Mouse (Mus musculus): ENCODE measurements around the gene Iqgap2. TPM values are rescaled to one million over a fixed set of nuclear protein-coding genes. Genes with fewer than 3 reads are reported as not detected.

Gene Iqgap2
- polyA plus RNA-seq, 1 experiment = 12.5 TPM

DNA sequence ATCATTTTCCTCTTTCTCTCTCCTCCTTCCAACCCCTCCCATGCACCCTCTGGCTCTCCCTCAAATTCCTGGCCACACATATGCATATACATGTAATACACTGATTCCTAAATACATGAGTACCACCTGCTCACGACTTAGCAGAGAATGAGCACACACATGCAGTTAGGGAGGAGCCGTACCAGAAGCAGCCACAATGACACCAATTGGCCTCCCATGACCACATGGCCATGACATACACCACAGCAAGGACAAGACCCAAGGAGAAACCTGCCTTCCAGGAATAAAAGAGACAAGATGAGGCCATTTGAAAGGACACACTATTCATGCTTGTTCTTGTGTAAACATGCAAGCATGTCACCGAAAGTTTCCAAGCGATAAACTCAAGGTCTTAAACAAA, 72.8 kb downstream of the Iqgap2 start:
- H3K4me3 ChIP-seq (ENCODE audit: insufficient read depth, low read depth, low read length) = no peak overlapping the region
- no peaks in the 10 kb centered on the region for H3K4me1 ChIP-seq (ENCODE audit: control insufficient read depth, insufficient read depth, low read length)
- no peaks in the 10 kb centered on the region for H3K36me3 ChIP-seq (ENCODE audit: control insufficient read depth, insufficient read depth, low read length)
- WGBS = 92% methylated on average over 4 of the region's 4 CpGs
- H3K27ac ChIP-seq (ENCODE audit: insufficient read depth, low read depth, low read length) = no peak overlapping the region
- no peaks in the 10 kb centered on the region for H3K27me3 ChIP-seq (replicated peaks; ENCODE audit: control insufficient read depth, insufficient read depth, low read length)
- no peak for DNase-seq
- TF ChIP-seq POLR2A (IDR thresholded peaks at IDR 0.05; ENCODE audit: low read depth, low read length) (no peak), CTCF (conservative IDR thresholded peaks at IDR 0.05; ENCODE audit: insufficient read depth, insufficient read length, low read depth, low read length) (no peak)

DNA sequence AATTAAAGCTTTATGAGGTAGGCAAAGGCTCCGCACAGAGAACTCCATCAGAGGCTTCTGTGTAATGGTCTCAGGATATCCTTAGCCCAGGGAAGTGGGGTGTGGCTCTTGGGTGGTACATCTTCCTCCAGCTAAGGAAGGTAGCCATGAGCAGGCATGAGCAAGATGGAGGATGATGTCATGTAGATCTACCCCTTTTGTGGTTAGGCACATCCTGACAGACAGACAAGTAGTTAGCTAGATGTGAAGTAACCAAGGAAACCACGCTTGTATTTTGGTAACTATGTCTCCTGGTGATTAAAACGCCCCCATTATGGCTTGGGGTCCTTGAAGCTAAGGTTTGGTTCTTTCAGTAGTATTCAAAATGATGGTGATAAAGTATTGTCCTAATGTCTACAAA, 78.1 kb downstream of the Iqgap2 start:
- WGBS = 88% methylated on average over 3 of the region's 3 CpGs
- no peak for DNase-seq
- Histone ChIP-seq H3K36me3 (ENCODE audit: control insufficient read depth, insufficient read depth, low read length) (no peaks in the 10 kb centered on the region), H3K4me3 (ENCODE audit: insufficient read depth, low read depth, low read length) (no peak overlapping the region), H3K27ac (ENCODE audit: insufficient read depth, low read depth, low read length) (no peak overlapping the region), H3K27me3 (replicated peaks; ENCODE audit: control insufficient read depth, insufficient read depth, low read length) (no peaks in the 10 kb centered on the region), H3K4me1 (ENCODE audit: control insufficient read depth, insufficient read depth, low read length) (no peaks in the 10 kb centered on the region)
- no peak for TF ChIP-seq POLR2A (IDR thresholded peaks at IDR 0.05; ENCODE audit: low read depth, low read length)
- no peak for TF ChIP-seq CTCF (conservative IDR thresholded peaks at IDR 0.05; ENCODE audit: insufficient read depth, insufficient read length, low read depth, low read length)

DNA sequence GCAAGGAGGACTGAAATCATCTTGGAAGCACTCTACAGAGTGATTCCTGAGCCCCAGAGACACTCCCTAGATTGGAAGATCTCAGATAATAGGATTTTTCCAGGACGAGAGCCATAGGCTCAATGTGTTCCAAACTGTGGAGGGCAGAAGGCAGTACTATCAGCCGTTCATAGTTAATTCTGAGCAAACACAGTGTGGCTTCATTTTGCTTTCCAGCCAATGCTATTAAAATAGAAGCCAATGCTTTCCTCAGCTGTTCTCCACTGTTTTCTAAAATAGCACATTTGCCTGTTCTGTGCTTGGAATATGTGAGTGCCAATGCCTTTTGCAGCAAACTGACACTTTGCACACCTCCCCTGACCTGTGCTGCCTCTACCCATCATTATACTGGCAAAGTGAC, 80.9 kb downstream of the Iqgap2 start:
- no peak for DNase-seq

DNA sequence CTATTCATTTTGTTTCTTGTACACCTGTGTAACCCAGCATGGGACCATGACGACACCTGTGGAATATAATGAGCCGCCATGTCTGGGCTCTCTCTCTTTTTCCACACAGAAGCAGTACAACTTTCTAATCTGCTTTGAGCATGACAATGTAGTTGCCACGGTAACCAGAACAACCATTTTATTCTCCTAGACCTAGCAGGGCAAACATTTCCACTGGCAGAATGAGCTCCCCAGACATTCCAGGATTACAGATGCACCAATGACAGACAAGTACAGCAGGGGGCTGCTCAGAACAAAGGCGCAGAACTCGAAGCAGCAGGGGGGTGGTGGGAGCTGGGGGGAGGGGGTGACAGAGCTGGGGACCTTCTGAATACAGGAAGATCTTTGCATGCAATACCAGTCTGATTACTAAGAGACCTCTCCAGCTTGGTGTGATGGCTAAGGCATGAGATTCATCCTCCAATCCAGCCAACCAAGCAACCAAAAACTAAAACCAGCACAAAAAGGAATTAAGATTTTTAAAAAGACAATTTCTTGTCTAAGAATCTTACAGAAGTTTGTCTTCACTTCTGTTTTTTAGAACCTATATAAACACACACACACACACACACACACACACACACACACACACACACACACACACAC, 84.5 kb downstream of the Iqgap2 start:
- H3K4me3 ChIP-seq (ENCODE audit: insufficient read depth, low read depth, low read length) = no peak overlapping the region
- no peak for TF ChIP-seq CTCF (conservative IDR thresholded peaks at IDR 0.05; ENCODE audit: insufficient read depth, insufficient read length, low read depth, low read length)
- TF ChIP-seq POLR2A (IDR thresholded peaks at IDR 0.05; ENCODE audit: low read depth, low read length) = no peak
- DNase-seq = no peak
- no peaks in the 10 kb centered on the region for H3K4me1 ChIP-seq (ENCODE audit: control insufficient read depth, insufficient read depth, low read length)
- H3K27ac ChIP-seq (ENCODE audit: insufficient read depth, low read depth, low read length) = no peak overlapping the region
- H3K36me3 ChIP-seq (ENCODE audit: control insufficient read depth, insufficient read depth, low read length) = no peaks in the 10 kb centered on the region
- no peaks in the 10 kb centered on the region for H3K27me3 ChIP-seq (replicated peaks; ENCODE audit: control insufficient read depth, insufficient read depth, low read length)
- WGBS = 70% methylated on average over 5 of the region's 5 CpGs

More for the DNA sequence above, 80.9 kb downstream of the Iqgap2 start:
- 78% methylated on average over 2 of the region's 2 CpGs for WGBS
- H3K27ac ChIP-seq (ENCODE audit: insufficient read depth, low read depth, low read length) = no peak overlapping the region
- H3K36me3 ChIP-seq (ENCODE audit: control insufficient read depth, insufficient read depth, low read length) = no peaks in the 10 kb centered on the region
- no peaks in the 10 kb centered on the region for H3K27me3 ChIP-seq (replicated peaks; ENCODE audit: control insufficient read depth, insufficient read depth, low read length)
- H3K4me1 ChIP-seq (ENCODE audit: control insufficient read depth, insufficient read depth, low read length) = no peaks in the 10 kb centered on the region
- TF ChIP-seq POLR2A (IDR thresholded peaks at IDR 0.05; ENCODE audit: low read depth, low read length) (no peak), CTCF (conservative IDR thresholded peaks at IDR 0.05; ENCODE audit: insufficient read depth, insufficient read length, low read depth, low read length) (no peak)
- no peak overlapping the region for H3K4me3 ChIP-seq (ENCODE audit: insufficient read depth, low read depth, low read length)

DNA sequence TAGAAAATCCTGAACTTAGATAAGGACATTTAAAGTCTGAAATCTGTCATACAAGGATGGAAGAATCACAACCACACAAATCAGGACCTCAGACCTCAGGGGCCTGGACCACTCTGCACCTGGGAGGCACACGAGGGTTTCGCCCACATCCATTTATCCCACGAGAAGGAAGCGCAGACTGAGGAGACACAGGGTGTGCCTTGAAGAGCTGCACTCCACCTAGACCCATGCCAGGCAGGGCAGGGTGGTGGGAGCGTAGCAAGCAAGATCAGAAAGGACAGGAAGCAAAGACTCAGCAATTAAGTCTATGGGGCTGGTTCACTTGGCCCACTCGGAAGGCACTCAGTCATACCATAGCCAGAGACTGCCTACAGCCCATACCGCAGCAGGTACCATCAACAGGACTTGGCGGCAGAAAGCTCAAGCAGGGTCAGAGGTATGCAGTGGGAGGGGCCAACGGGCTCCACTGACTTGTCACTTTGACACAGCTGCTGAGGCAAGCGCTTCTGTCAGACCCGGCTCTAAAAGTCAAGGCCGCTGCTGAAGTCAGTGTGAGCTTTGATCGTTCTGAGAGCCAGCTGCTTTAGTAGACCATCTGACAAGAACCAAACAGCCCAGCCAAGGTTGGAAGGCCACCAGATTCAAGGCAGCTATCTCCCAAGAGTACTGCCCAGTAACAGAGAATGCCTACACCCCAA, 86.1 kb downstream of the Iqgap2 start:
- H3K36me3 ChIP-seq (ENCODE audit: control insufficient read depth, insufficient read depth, low read length) = no peaks in the 10 kb centered on the region
- H3K27ac ChIP-seq (ENCODE audit: insufficient read depth, low read depth, low read length) = no peak overlapping the region
- H3K4me3 ChIP-seq (ENCODE audit: insufficient read depth, low read depth, low read length) = no peak overlapping the region
- no peaks in the 10 kb centered on the region for H3K27me3 ChIP-seq (replicated peaks; ENCODE audit: control insufficient read depth, insufficient read depth, low read length)
- DNase-seq = peak; percentile 84
- 50% methylated on average over 13 of the region's 13 CpGs for WGBS
- no peaks in the 10 kb centered on the region for H3K4me1 ChIP-seq (ENCODE audit: control insufficient read depth, insufficient read depth, low read length)
- TF ChIP-seq POLR2A (IDR thresholded peaks at IDR 0.05; ENCODE audit: low read depth, low read length) (no peak), CTCF (conservative IDR thresholded peaks at IDR 0.05; ENCODE audit: insufficient read depth, insufficient read length, low read depth, low read length) (no peak)

DNA sequence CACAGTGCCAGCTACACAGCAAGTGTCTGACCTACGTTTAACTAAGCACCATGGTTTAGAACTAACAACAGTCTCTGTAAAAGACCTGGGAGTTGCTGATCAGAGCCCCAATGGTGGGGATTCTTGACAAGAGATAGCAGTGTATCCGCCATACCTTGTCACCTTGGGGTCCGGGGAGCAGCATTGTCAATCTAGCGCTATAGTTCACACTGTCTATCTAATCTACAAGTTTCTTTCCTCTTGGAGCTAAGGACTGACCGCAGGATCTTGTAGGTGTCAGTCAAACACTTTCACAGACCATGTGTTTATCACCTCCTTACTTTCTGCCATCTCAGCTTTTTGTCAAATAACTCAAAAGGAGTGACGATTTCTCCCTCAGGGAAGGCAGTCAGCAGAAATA, 87.6 kb downstream of the Iqgap2 start:
- DNase-seq = no peak
- 85% methylated on average over 6 of the region's 6 CpGs for WGBS
- TF ChIP-seq POLR2A (IDR thresholded peaks at IDR 0.05; ENCODE audit: low read depth, low read length) = no peak
- TF ChIP-seq CTCF (conservative IDR thresholded peaks at IDR 0.05; ENCODE audit: insufficient read depth, insufficient read length, low read depth, low read length) = no peak
- Histone ChIP-seq H3K4me3 (ENCODE audit: insufficient read depth, low read depth, low read length) (no peak overlapping the region), H3K27ac (ENCODE audit: insufficient read depth, low read depth, low read length) (no peak overlapping the region), H3K36me3 (ENCODE audit: control insufficient read depth, insufficient read depth, low read length) (no peaks in the 10 kb centered on the region), H3K27me3 (replicated peaks; ENCODE audit: control insufficient read depth, insufficient read depth, low read length) (no peaks in the 10 kb centered on the region), H3K4me1 (ENCODE audit: control insufficient read depth, insufficient read depth, low read length) (no peaks in the 10 kb centered on the region)

DNA sequence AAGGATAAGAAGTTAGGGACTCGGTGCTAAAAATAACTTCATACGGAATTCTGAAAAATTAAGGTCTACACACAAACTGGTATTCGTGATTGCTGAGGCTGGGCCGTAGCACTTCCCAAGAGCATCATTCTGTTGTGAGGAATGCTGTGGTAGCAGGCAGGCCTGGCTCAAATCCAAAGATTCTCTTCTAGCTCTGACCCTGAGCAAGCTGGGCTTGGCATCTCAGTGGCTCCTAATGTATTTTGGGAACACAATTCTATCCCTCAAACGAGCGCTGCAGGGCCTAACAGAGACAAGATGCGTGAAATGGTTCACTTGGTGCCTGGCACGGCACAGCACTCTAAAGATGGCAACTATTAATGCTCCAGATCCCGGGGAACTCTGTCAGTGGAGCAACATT, 90.8 kb downstream of the Iqgap2 start:
- TF ChIP-seq CTCF (conservative IDR thresholded peaks at IDR 0.05; ENCODE audit: insufficient read depth, insufficient read length, low read depth, low read length) (no peak), POLR2A (IDR thresholded peaks at IDR 0.05; ENCODE audit: low read depth, low read length) (no peak)
- no peaks in the 10 kb centered on the region for H3K36me3 ChIP-seq (ENCODE audit: control insufficient read depth, insufficient read depth, low read length)
- no peak for DNase-seq
- H3K27ac ChIP-seq (ENCODE audit: insufficient read depth, low read depth, low read length) = no peak overlapping the region
- no peaks in the 10 kb centered on the region for H3K4me1 ChIP-seq (ENCODE audit: control insufficient read depth, insufficient read depth, low read length)
- H3K4me3 ChIP-seq (ENCODE audit: insufficient read depth, low read depth, low read length) = no peak overlapping the region
- WGBS = 80% methylated on average over 9 of the region's 9 CpGs
- H3K27me3 ChIP-seq (replicated peaks; ENCODE audit: control insufficient read depth, insufficient read depth, low read length) = no peaks in the 10 kb centered on the region
